Mouse (Mus musculus) heart, postnatal 0 days (tissue): Measurements from ENCODE around the gene Wnt2. TPM values are rescaled to one million over a fixed set of nuclear protein-coding genes. Genes with fewer than 3 reads are reported as not detected.

Source experiments
- ATAC-seq: fragments of 200-750 bp; cut with Nextera tagmentation; 2 replicates; pipeline ENCODE4 v1.8.0; 2017; ENCODE audit warnings: low read depth, moderate number of reproducible peaks, moderate library complexity; ENCODE audit not compliant: insufficient read depth
- DNase-seq: peaks from one replicate; pipeline ENCODE4 v3.0.0-alpha.2; 2016; ENCODE audit warnings: low spot score
- H3K27ac ChIP-seq: fragments of 300-500 bp; sonication (generic); 2 replicates; pipeline ENCODE4 v1.5.1; 2014; ENCODE audit warnings: low read depth, mild to moderate bottlenecking
- H3K27me3 ChIP-seq: fragments of 300-500 bp; sonication (generic); 2 replicates; pipeline ENCODE4 v1.6.1; 2014; ENCODE audit warnings: low read length, mixed read lengths; ENCODE audit not compliant: control insufficient read depth, insufficient read depth
- H3K36me3 ChIP-seq: fragments of 300-500 bp; sonication (generic); replicated peaks from 2 replicates; pipeline ENCODE4 v1.6.1; 2014; ENCODE audit warnings: low read length, mixed read lengths; ENCODE audit not compliant: control insufficient read depth, insufficient read depth
- H3K4me1 ChIP-seq: fragments of 300-500 bp; sonication (generic); 2 replicates; pipeline ENCODE4 v1.6.1; 2014; ENCODE audit warnings: antibody characterized with exemption; ENCODE audit not compliant: control insufficient read depth, insufficient read depth
- H3K4me2 ChIP-seq: fragments of 300-500 bp; sonication (generic); 2 replicates; pipeline ENCODE4 v1.6.1; 2014; ENCODE audit warnings: low read depth, mild to moderate bottlenecking, low read length, moderate library complexity
- H3K4me3 ChIP-seq: fragments of 300-500 bp; sonication (generic); 2 replicates; pipeline ENCODE4 v1.5.1; 2014; ENCODE audit warnings: low read depth, low read length
- H3K9ac ChIP-seq: fragments of 300-500 bp; sonication (generic); replicated peaks from 2 replicates; pipeline ENCODE4 v1.6.1; 2014; ENCODE audit warnings: low read depth, low read length, mixed read lengths
- H3K9me3 ChIP-seq: fragments of 300-500 bp; sonication (generic); replicated peaks from 2 replicates; pipeline ENCODE4 v1.6.1; 2016; ENCODE audit warnings: low read length; ENCODE audit not compliant: control insufficient read depth
- CTCF ChIP-seq: IDR thresholded peaks from 2 replicates; pipeline ENCODE4 v1.5.1; 2016; ENCODE audit warnings: antibody characterized with exemption, control low read depth, low read depth
- EP300 ChIP-seq: IDR thresholded peaks from 2 replicates; pipeline ENCODE4 v1.6.1; 2016; ENCODE audit warnings: antibody characterized with exemption, low read depth
- WGBS: fragments of 180-500 bp; shearing (Covaris S2); extraction: QIAGEN DNeasy Blood & Tissue Kit; methylation state at CpG from one replicate; pipeline ENCODE4 v1.1.7; 2014; 5-methylcytosine and 5-hydroxymethylcytosine counted together
- polyA plus RNA-seq: library from polyadenylated mRNA; unstranded; fragments of >200 nt; fragmentation: Nextera tagmentation; extraction: Ambion mirVana; gene quantifications from 2 replicates; pipeline ENCODE4 v1.2.1, GENCODE M21; 2015
- total RNA-seq: library from RNA; depleted of rRNA; stranded (reverse); fragments of >200 nt; gene quantifications from 2 replicates; pipeline ENCODE4 v1.2.3, GENCODE M21; 2014; ENCODE audit warnings: low replicate concordance; rRNA removed

The Wnt2 gene
- total and polyA plus RNA-seq, 2 experiments from 2014 or later: 2.3 to 3.6 TPM

GRCm38 (mm10) chr6:17943877-17944617 is 86.3 kb downstream of the Wnt2 start:
- Histone ChIP-seq H3K9ac (no peak overlapping the region), H3K4me3 (no peak overlapping the region), H3K27ac (no peak overlapping the region), H3K27me3 (no peaks in the 10 kb centered on the region), H3K4me2 (no peak overlapping the region), H3K36me3 (0 out of 2 replicates have a peak, but pooled peaks cover 5% of the 10 kb centered on the region), H3K9me3 (no peaks in the 10 kb centered on the region), H3K4me1 (peaks cover 14% of the 10 kb centered on the region; the same call in 1 of the 2 replicates)
- 48% methylated on average over 9 of the region's 9 CpGs for WGBS
- TF ChIP-seq CTCF (no peak), EP300 (no peak)
- DNase-seq: peak; percentile 39
- peak; percentile 54; the same call in 1 of the 2 replicates for ATAC-seq

GRCm38 (mm10) chr6:17942344-17942743 is 88.0 kb downstream of the Wnt2 start:
- no peak overlapping the region for H3K27ac ChIP-seq
- no peaks in the 10 kb centered on the region for H3K27me3 ChIP-seq
- peaks cover 14% of the 10 kb centered on the region; the same call in 1 of the 2 replicates for H3K4me1 ChIP-seq
- no peaks in the 10 kb centered on the region for H3K9me3 ChIP-seq
- H3K36me3 ChIP-seq: 0 out of 2 replicates have a peak, but pooled peaks cover 8% of the 10 kb centered on the region
- H3K4me2 ChIP-seq: no peak overlapping the region
- no peak overlapping the region for H3K9ac ChIP-seq
- TF ChIP-seq EP300 (no peak), CTCF (no peak)
- DNase-seq: no peak
- no peak; the same call in 1 of the 2 replicates for ATAC-seq
- 22% methylated on average over 7 of the region's 7 CpGs for WGBS
- no peak overlapping the region for H3K4me3 ChIP-seq

- Histone ChIP-seq H3K4me3 (no peak overlapping the region), H3K9me3 (no peaks in the 10 kb centered on the region), H3K27me3 (no peaks in the 10 kb centered on the region), H3K4me1 (peaks cover 14% of the 10 kb centered on the region; the same call in 1 of the 2 replicates), H3K9ac (no peak overlapping the region), H3K4me2 (no peak overlapping the region), H3K36me3 (0 out of 2 replicates have a peak, but pooled peaks cover 8% of the 10 kb centered on the region), H3K27ac (no peak overlapping the region)
- no peak for DNase-seq
- WGBS: 18% methylated on average over 2 of the region's 2 CpGs
- TF ChIP-seq CTCF: no peak
- no peak for ATAC-seq
These were observed 88.5 kb downstream of the Wnt2 start for GRCm38 (mm10) chr6:17941916-17942315.

Other genes with a start within 250 kb of the Wnt2 start
- gene Asz1, start 78.5 kb upstream of the Wnt2 start, total RNA-seq: not detected in 2 replicates
- gene Asz1, start 78.5 kb upstream of the Wnt2 start, polyA plus RNA-seq: not detected in 2 replicates
- 0.23 TPM in 1 of 2 replicates, not detected in the other for gene Cftr, start 140.1 kb upstream of the Wnt2 start, total RNA-seq
- gene Cftr, start 140.1 kb upstream of the Wnt2 start, polyA plus RNA-seq: 0.01 and 0.04 TPM in 2 replicates